Mouse (Mus musculus): ENCODE measurements around the gene Wtap.

GRCm38 (mm10) chr17:13007730-13008425, 13.9 kb upstream of the Wtap start:
- TF ChIP-seq CTCF (IDR thresholded peaks at IDR 0.05; ENCODE audit: borderline replicate concordance, control insufficient read depth, extremely low read depth, insufficient read depth, low read length, poor library complexity) (0 out of 2 replicates have a peak, but pooled peaks have one; percentile 21), POLR2A (IDR thresholded peaks at IDR 0.05; ENCODE audit: control insufficient read depth, extremely low read depth, insufficient read depth, low read length, poor library complexity) (0 out of 2 replicates have a peak, but pooled peaks have one; percentile 28)

Measured in thymus, adult 2 months (tissue).